Comparison of ENCODE assay signal across 8 mouse cellular contexts in genomic region chr12:111425258-111425657, GRCm38 (mm10). TPM values are rescaled to one million over a fixed set of nuclear protein-coding genes. Genes with fewer than 3 reads are reported as not detected.
DNase-seq lines count a peak whose midpoint lies in the region; ATAC-seq and TF ChIP-seq lines count a peak whose summit lies in the region.

No protein-coding gene starts in this region.

- peak; percentile 83 for DNase-seq in G1E (ENCODE audit: low spot score)
- peak; percentile 63 for DNase-seq in cerebellum, adult 11-12 months
- peak; percentile 64 for DNase-seq in forebrain, postnatal 0 days
- DNase-seq in layer of hippocampus, postnatal 10 days (ENCODE audit: low spot score in 2 of 2): peak; percentile 87
- peak; percentile 89 to 90 for DNase-seq in lung, postnatal 4 days
- peak; percentile 70 for DNase-seq in right cerebral cortex, adult 18-20 months
- DNase-seq in urinary bladder, postnatal 14 days (ENCODE audit: low spot score): peak; percentile 93

- peaks cover 10% of the 10 kb centered on the region; the same call in 1 of the 2 replicates for H3K9me3 ChIP-seq in G1E (replicated peaks)
- H3K9me3 ChIP-seq in forebrain, postnatal 0 days (ENCODE audit: low read length): no peaks in the 10 kb centered on the region
- no peaks in the 10 kb centered on the region for H3K9me3 ChIP-seq in hindbrain, embryonic 13.5 days

- no peak overlapping the region for H3K9ac ChIP-seq in forebrain, postnatal 0 days
- no peak overlapping the region for H3K9ac ChIP-seq in hindbrain, embryonic 13.5 days

- peaks cover 59% of the 10 kb centered on the region for H3K27me3 ChIP-seq in G1E (ENCODE audit: insufficient read depth, low read length)
- H3K27me3 ChIP-seq in forebrain, postnatal 0 days (ENCODE audit: insufficient read depth, low read length): peaks cover 44% of the 10 kb centered on the region
- peaks cover 100% of the 10 kb centered on the region for H3K27me3 ChIP-seq in hindbrain, embryonic 13.5 days

- H3K4me3 ChIP-seq in G1E (ENCODE audit: low read depth, low read length): no peak overlapping the region
- H3K4me3 ChIP-seq in forebrain, postnatal 0 days (ENCODE audit: low read depth, low read length): no peak overlapping the region
- peak overlapping the region; percentile 12; the same call in 1 of the 2 replicates for H3K4me3 ChIP-seq in hindbrain, embryonic 13.5 days

- H3K36me3 ChIP-seq in G1E (replicated peaks): no peaks in the 10 kb centered on the region
- no peaks in the 10 kb centered on the region for H3K36me3 ChIP-seq in forebrain, postnatal 0 days (ENCODE audit: insufficient read depth)
- no peaks in the 10 kb centered on the region for H3K36me3 ChIP-seq in hindbrain, embryonic 13.5 days

- WGBS in forebrain, postnatal 0 days: 3% methylated on average over 15 of the region's 15 CpGs
- 4% methylated on average over 15 of the region's 15 CpGs for WGBS in hindbrain, embryonic 13.5 days

- ATAC-seq in G1E (ENCODE audit: extremely low read depth, insufficient number of reproducible peaks, low FRiP score, poor library complexity, severe bottlenecking): no peak
- 0 out of 2 replicates have a peak, but pooled peaks have one; percentile 17 for ATAC-seq in forebrain, postnatal 0 days
- no peak for ATAC-seq in hindbrain, embryonic 13.5 days (ENCODE audit: low FRiP score)

- TF ChIP-seq CTCF in G1E (IDR thresholded peaks at IDR 0.05; ENCODE audit: low read depth, low read length): peak; percentile 81
- TF ChIP-seq CTCF in forebrain, postnatal 0 days (IDR thresholded peaks at IDR 0.05; ENCODE audit: low read depth): peak; percentile 78

- peaks cover 41% of the 10 kb centered on the region for H3K4me1 ChIP-seq in G1E (ENCODE audit: insufficient read depth, low read depth, low read length)
- H3K4me1 ChIP-seq in forebrain, postnatal 0 days (ENCODE audit: insufficient read depth): peaks cover 4% of the 10 kb centered on the region; the same call in 1 of the 2 replicates
- peaks cover 48% of the 10 kb centered on the region for H3K4me1 ChIP-seq in hindbrain, embryonic 13.5 days (replicated peaks)

- H3K27ac ChIP-seq in forebrain, postnatal 0 days (ENCODE audit: low read depth, low read length): no peak overlapping the region
- H3K27ac ChIP-seq in hindbrain, embryonic 13.5 days: no peak overlapping the region

- peak overlapping the region; percentile 23; the same call in 1 of the 2 replicates for H3K4me2 ChIP-seq in forebrain, postnatal 0 days (ENCODE audit: low read depth)
- H3K4me2 ChIP-seq in hindbrain, embryonic 13.5 days: no peak overlapping the region

RNA-seq across cellular contexts. Expression of gene Exoc3l4, which starts 8.4 kb away (rescaled TPM):
- total RNA-seq in G1E (2014; fragmentation: Nextera tagmentation) (not detected in 2 replicates), G1E (2017) (0.27 TPM in 1 of 2 replicates, not detected in the other)
- polyA plus RNA-seq in G1E (2012): not detected in 2 replicates
- 2.1 TPM in 2 replicates for total RNA-seq in forebrain, postnatal 0 days (2014; rRNA removed)
- 1.5 and 2.0 TPM in 2 replicates for polyA plus RNA-seq in forebrain, postnatal 0 days (2015; fragmentation: Nextera tagmentation; extraction: Ambion mirVana)
- 2.0 and 2.1 TPM in 2 replicates for polyA plus RNA-seq in hindbrain, embryonic 13.5 days (2015; fragmentation: Nextera tagmentation; extraction: Ambion mirVana)
- total RNA-seq in layer of hippocampus, postnatal 10 days (2021): 1 to 10 TPM in 1 of 2 experiments, under 1 TPM in 1; 0.41 to 1.1 TPM

RNA-seq across cellular contexts. Expression of gene Tnfaip2, which starts 17.0 kb away (rescaled TPM):
- 82.1 and 94.7 TPM in 2 replicates for total RNA-seq in G1E (2014; fragmentation: Nextera tagmentation)
- 83.6 and 101 TPM in 2 replicates for total RNA-seq in G1E (2017)
- polyA plus RNA-seq in G1E (2012): 66.3 and 123 TPM in 2 replicates
- total RNA-seq in forebrain, postnatal 0 days (2014; rRNA removed): 1.0 and 4.8 TPM in 2 replicates
- 0.33 and 1.2 TPM in 2 replicates for polyA plus RNA-seq in forebrain, postnatal 0 days (2015; fragmentation: Nextera tagmentation; extraction: Ambion mirVana)
- 1.6 and 1.8 TPM in 2 replicates for polyA plus RNA-seq in hindbrain, embryonic 13.5 days (2015; fragmentation: Nextera tagmentation; extraction: Ambion mirVana)
- under 1 TPM; 0.62 to 0.71 TPM for total RNA-seq in layer of hippocampus, postnatal 10 days (2021)

RNA-seq across cellular contexts. Expression of gene Lbhd2, which starts 18.6 kb away (rescaled TPM):
- not detected in 2 replicates for total RNA-seq in G1E (2014; fragmentation: Nextera tagmentation)
- total RNA-seq in G1E (2017): not detected in 2 replicates
- not detected in 2 replicates for polyA plus RNA-seq in G1E (2012)
- total RNA-seq in forebrain, postnatal 0 days (2014; rRNA removed): 3.7 and 4.4 TPM in 2 replicates
- 10.5 and 12.9 TPM in 2 replicates for polyA plus RNA-seq in forebrain, postnatal 0 days (2015; fragmentation: Nextera tagmentation; extraction: Ambion mirVana)
- 0.26 and 0.52 TPM in 2 replicates for polyA plus RNA-seq in hindbrain, embryonic 13.5 days (2015; fragmentation: Nextera tagmentation; extraction: Ambion mirVana)
- 1 to 10 TPM in 1 of 2 experiments, under 1 TPM in 1; 0.96 to 1.3 TPM for total RNA-seq in layer of hippocampus, postnatal 10 days (2021)

RNA-seq across cellular contexts. Expression of gene Cdc42bpb, which starts 47.7 kb away (rescaled TPM):
- total RNA-seq in G1E (2014; fragmentation: Nextera tagmentation): not detected in 2 replicates
- not detected in 2 replicates for total RNA-seq in G1E (2017)
- polyA plus RNA-seq in G1E (2012): not detected in 2 replicates
- total RNA-seq in forebrain, postnatal 0 days (2014; rRNA removed): 113 and 139 TPM in 2 replicates
- polyA plus RNA-seq in forebrain, postnatal 0 days (2015; fragmentation: Nextera tagmentation; extraction: Ambion mirVana): 28.0 and 31.1 TPM in 2 replicates
- polyA plus RNA-seq in hindbrain, embryonic 13.5 days (2015; fragmentation: Nextera tagmentation; extraction: Ambion mirVana): 35.0 and 36.5 TPM in 2 replicates
- total RNA-seq in layer of hippocampus, postnatal 10 days (2021): 100 to 1,000 TPM; 138 to 143 TPM

Comparison
In these comparisons a context has a peak if more than half of its experiments do, and no peak if none do; other contexts are left out.
1. RNA of gene Tnfaip2, which starts 17.0 kb away (total RNA-seq): 82.1 to 101 TPM in G1E; 1.0 to 4.8 TPM in forebrain, postnatal 0 days and 0.62 to 0.71 TPM in layer of hippocampus, postnatal 10 days; every median in the first group is over 10 times any median in the second.
2. Peak in every context shown above with its lines, with median percentiles within 50 percentile points of each other: DNase-seq.